Mouse (Mus musculus) thymus, adult 2 months (tissue): ENCODE measurements around the gene Lrrc51. TPM values are rescaled to one million over a fixed set of nuclear protein-coding genes. Genes with fewer than 3 reads are reported as not detected.

Experiments
- DNase-seq: peaks from one replicate; pipeline ENCODE4 v3.0.0; 2021
- H3K27ac ChIP-seq: fragments of 200-500 bp; 2 replicates; pipeline ENCODE4 v1.5.1; 2012; ENCODE audit warnings: low read length, control low read depth; ENCODE audit not compliant: control insufficient read depth, insufficient read depth
- H3K27me3 ChIP-seq: fragments of 200-500 bp; 2 replicates; pipeline ENCODE4 v1.6.1; 2012; ENCODE audit warnings: mild to moderate bottlenecking, low read length, moderate library complexity, mixed read lengths; ENCODE audit not compliant: control insufficient read depth, insufficient read depth
- H3K36me3 ChIP-seq: fragments of 200-500 bp; 2 replicates; pipeline ENCODE4 v1.6.1; 2012; ENCODE audit warnings: mild to moderate bottlenecking, low read length, moderate library complexity; ENCODE audit not compliant: control insufficient read depth, insufficient read depth
- H3K4me1 ChIP-seq: fragments of 200-500 bp; replicated peaks from 2 replicates; pipeline ENCODE4 v1.6.1; 2012; ENCODE audit warnings: low read length; ENCODE audit not compliant: control insufficient read depth, insufficient read depth
- H3K4me3 ChIP-seq: fragments of 200-500 bp; 2 replicates; pipeline ENCODE4 v1.5.1; 2012; ENCODE audit warnings: mild to moderate bottlenecking, low read length, control low read depth, moderate library complexity; ENCODE audit not compliant: control insufficient read depth, insufficient read depth
- CTCF ChIP-seq: fragments of 200-500 bp; IDR thresholded peaks from 2 replicates; pipeline ENCODE4 v1.5.1; 2012; ENCODE audit warnings: mild to moderate bottlenecking, control low read depth, low read length, moderate library complexity, borderline replicate concordance; ENCODE audit not compliant: control insufficient read depth, poor library complexity, insufficient read depth; ENCODE audit errors: extremely low read depth
- POLR2A ChIP-seq: fragments of 200-500 bp; IDR thresholded peaks from 2 replicates; pipeline ENCODE4 v1.6.1; 2012; ENCODE audit warnings: mild to moderate bottlenecking, low read length, control low read depth, moderate library complexity; ENCODE audit not compliant: control insufficient read depth, poor library complexity, insufficient read depth; ENCODE audit errors: extremely low read depth
- whole genome bisulfite sequencing: fragments of 180-500 bp; shearing (Covaris S2); methylation state at CpG from one replicate; pipeline ENCODE4 v1.1.7; 2018; 5-methylcytosine and 5-hydroxymethylcytosine counted together
- polyA plus RNA-seq: library from polyadenylated mRNA; depleted of rRNA; stranded (reverse); fragments of >200 nt; gene quantifications from 2 replicates; pipeline ENCODE4 v1.2.3, GENCODE M21; 2012

Gene Lrrc51
- polyA plus RNA-seq, 1 experiment: 6.2 TPM

GRCm38 (mm10) chr7:101939758-101940157, 6.1 kb upstream of the Lrrc51 start:
- no peak for TF ChIP-seq CTCF
- no peak for TF ChIP-seq POLR2A
- no peak overlapping the region for H3K27ac ChIP-seq
- DNase-seq: no peak
- H3K4me3 ChIP-seq: no peak overlapping the region
- 91% methylated on average over 4 of the region's 4 CpGs for WGBS
- H3K4me1 ChIP-seq: 0 out of 2 replicates have a peak, but pooled peaks cover 2% of the 10 kb centered on the region
- peaks cover 6% of the 10 kb centered on the region for H3K36me3 ChIP-seq
- H3K27me3 ChIP-seq: no peaks in the 10 kb centered on the region

GRCm38 (mm10) chr7:101938348-101938747, 4.7 kb upstream of the Lrrc51 start:
- Histone ChIP-seq H3K4me1 (0 out of 2 replicates have a peak, but pooled peaks cover 2% of the 10 kb centered on the region), H3K4me3 (no peak overlapping the region), H3K27ac (no peak overlapping the region), H3K27me3 (no peaks in the 10 kb centered on the region), H3K36me3 (peaks cover 6% of the 10 kb centered on the region)
- no peak for TF ChIP-seq POLR2A
- TF ChIP-seq CTCF: no peak
- WGBS: 95% methylated on average over 2 of the region's 2 CpGs
- DNase-seq: no peak

GRCm38 (mm10) chr7:101937569-101937968, 3.9 kb upstream of the Lrrc51 start:
- no peak overlapping the region for H3K27ac ChIP-seq
- H3K4me1 ChIP-seq: 0 out of 2 replicates have a peak, but pooled peaks cover 2% of the 10 kb centered on the region
- TF ChIP-seq CTCF: no peak
- DNase-seq: no peak
- no peaks in the 10 kb centered on the region for H3K27me3 ChIP-seq
- peaks cover 6% of the 10 kb centered on the region for H3K36me3 ChIP-seq
- H3K4me3 ChIP-seq: no peak overlapping the region
- WGBS: 93% methylated on average over 4 of the region's 4 CpGs

- Histone ChIP-seq H3K4me3 (no peak overlapping the region), H3K27ac (no peak overlapping the region), H3K36me3 (peaks cover 6% of the 10 kb centered on the region), H3K27me3 (no peaks in the 10 kb centered on the region), H3K4me1 (0 out of 2 replicates have a peak, but pooled peaks cover 2% of the 10 kb centered on the region)
- WGBS: over 99% methylated on average over 4 of the region's 4 CpGs
- no peak for DNase-seq
- TF ChIP-seq POLR2A (no peak), CTCF (no peak)
Observed at GRCm38 (mm10) chr7:101936996-101937395, 3.3 kb upstream of the Lrrc51 start.

GRCm38 (mm10) chr7:101935957-101936356, 2.3 kb upstream of the Lrrc51 start:
- no peak overlapping the region for H3K27ac ChIP-seq
- TF ChIP-seq POLR2A (no peak), CTCF (no peak)
- H3K4me1 ChIP-seq: 0 out of 2 replicates have a peak, but pooled peaks cover 2% of the 10 kb centered on the region
- 85% methylated on average over 4 of the region's 4 CpGs for WGBS
- H3K36me3 ChIP-seq: peaks cover 6% of the 10 kb centered on the region
- H3K27me3 ChIP-seq: no peaks in the 10 kb centered on the region
- no peak for DNase-seq
- no peak overlapping the region for H3K4me3 ChIP-seq

- Histone ChIP-seq H3K27ac (peak overlapping the region; percentile 20; the same call in 1 of the 2 replicates), H3K27me3 (no peaks in the 10 kb centered on the region), H3K4me3 (peak overlapping the region; percentile 83), H3K4me1 (0 out of 2 replicates have a peak, but pooled peaks cover 2% of the 10 kb centered on the region), H3K36me3 (no peaks in the 10 kb centered on the region)
- TF ChIP-seq POLR2A (no peak), CTCF (no peak)
- 4% methylated on average over 15 of the region's 15 CpGs for WGBS
- no peak for DNase-seq
Observed at GRCm38 (mm10) chr7:101933300-101933699, 395 bp downstream of the Lrrc51 start.

- DNase-seq: no peak
- Histone ChIP-seq H3K4me3 (no peak overlapping the region), H3K4me1 (0 out of 2 replicates have a peak, but pooled peaks cover 2% of the 10 kb centered on the region)
Observed at GRCm38 (mm10) chr7:101932551-101932950, 1.1 kb downstream of the Lrrc51 start.

More at GRCm38 (mm10) chr7:101932551-101932950, 1.1 kb downstream of the Lrrc51 start:
- Histone ChIP-seq H3K27me3 (no peaks in the 10 kb centered on the region), H3K27ac (no peak overlapping the region), H3K36me3 (no peaks in the 10 kb centered on the region)
- 89% methylated on average over 1 of the region's 1 CpGs for WGBS
- TF ChIP-seq POLR2A (no peak), CTCF (no peak)
